Mouse (Mus musculus) stomach, postnatal 0 days (tissue): Measurements from ENCODE around the gene Tppp.

Source experiments
- CTCF ChIP-seq: IDR thresholded peaks from 2 replicates; pipeline ENCODE4 v1.5.1; 2016; ENCODE audit warnings: antibody characterized with exemption, low read depth, mild to moderate bottlenecking, moderate library complexity
- EP300 ChIP-seq: optimal IDR thresholded peaks from 2 replicates; pipeline ENCODE3; 2016; ENCODE audit warnings: antibody characterized with exemption

DNA sequence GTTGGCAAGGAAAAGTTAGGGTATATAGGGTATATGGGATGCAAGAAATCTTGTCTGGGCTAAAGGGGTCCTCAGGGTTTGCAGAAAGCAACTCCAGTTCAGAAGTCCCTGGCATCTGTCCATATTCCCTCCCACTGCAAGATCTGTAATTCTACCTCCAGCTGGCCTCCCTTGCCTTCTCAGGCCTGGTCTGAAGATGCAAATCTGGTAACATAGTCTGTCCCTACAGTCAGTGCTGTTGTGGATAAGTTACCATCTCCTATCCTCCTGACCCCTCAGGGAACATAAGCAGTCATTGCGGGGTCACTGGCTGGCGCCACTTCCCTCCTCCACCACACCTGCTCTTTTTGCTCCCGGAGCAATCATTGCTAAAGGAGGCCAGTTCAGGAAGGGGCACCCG lies 6.7 kb downstream of the Tppp start:
- TF ChIP-seq CTCF = no peak
- TF ChIP-seq EP300 = no peak
